Mouse (Mus musculus) adrenal gland, postnatal 10 days (tissue): ENCODE results near the gene Gm8677. TPM values are rescaled to one million over a fixed set of nuclear protein-coding genes. Genes with fewer than 3 reads are reported as not detected.
"Not testable (repeated sequence)": the region's sequence is repeated elsewhere in the genome, so short reads cannot be mapped to it uniquely, and the experiment has no call there.

ENCODE experiments used
- DNase-seq: peaks from one replicate; pipeline ENCODE4 v3.0.0; 2021; ENCODE audit warnings: mixed read lengths
- long read RNA-seq, 2 experiments: library from polyadenylated mRNA; stranded (forward); transcript quantifications; one replicate each; pipeline ENCODE4 v2.0.0; 2021
- total RNA-seq, 2 experiments: library from RNA; stranded (reverse); gene quantifications; 2 replicates each; pipeline ENCODE4 v1.2.3; 2021

The Gm8677 gene
- total RNA-seq: not detected
- long read RNA-seq, experiment 1: 0 reads
- long read RNA-seq, experiment 2: 0 reads

DNA sequence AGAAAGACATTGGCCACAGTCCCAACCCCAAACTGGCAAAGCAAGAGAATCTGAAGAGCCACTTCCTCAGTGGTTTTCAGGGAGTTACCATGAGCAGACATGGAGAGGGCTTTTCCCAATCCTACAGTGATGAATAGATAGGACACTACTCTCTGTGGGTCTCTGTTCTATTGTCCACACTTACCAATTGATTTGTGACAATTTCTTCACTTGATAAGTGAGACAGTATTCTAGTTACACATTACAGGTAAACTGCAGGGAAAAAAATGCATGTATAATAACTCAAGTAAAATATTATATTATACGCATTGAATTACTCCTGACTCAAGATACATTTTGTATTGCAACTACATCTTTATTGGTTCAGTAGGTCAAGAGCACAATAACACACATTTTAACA, at the start of gene Gm8677:
Gene Gm8677 (minus strand): TSS at position 101 of the 400 bp plus-strand sequence.
- DNase-seq: not testable (repeated sequence)

DNA sequence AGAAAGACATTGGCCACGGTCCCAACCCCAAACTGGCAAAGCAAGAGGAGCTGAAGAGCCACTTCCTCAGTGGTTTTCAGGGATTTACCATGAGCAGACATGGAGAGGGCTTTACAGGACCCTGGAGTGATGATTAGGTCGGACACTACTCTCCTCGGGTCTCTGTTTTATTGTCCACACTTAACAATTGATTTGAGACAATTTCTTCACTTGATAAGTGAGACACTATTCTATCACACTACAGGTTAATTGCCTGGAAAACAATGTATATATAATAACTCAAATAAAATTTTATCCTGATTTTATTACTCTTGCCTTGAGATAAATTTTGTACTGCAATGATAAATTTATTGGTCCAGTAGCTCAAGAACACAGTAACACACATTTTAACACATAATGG, 30.6 kb upstream of the Gm8677 start, which contains the start of gene Gm4201:
Gene Gm4201 (minus strand): TSS at position 101 of the 400 bp plus-strand sequence.
- not testable (repeated sequence) for DNase-seq

DNA sequence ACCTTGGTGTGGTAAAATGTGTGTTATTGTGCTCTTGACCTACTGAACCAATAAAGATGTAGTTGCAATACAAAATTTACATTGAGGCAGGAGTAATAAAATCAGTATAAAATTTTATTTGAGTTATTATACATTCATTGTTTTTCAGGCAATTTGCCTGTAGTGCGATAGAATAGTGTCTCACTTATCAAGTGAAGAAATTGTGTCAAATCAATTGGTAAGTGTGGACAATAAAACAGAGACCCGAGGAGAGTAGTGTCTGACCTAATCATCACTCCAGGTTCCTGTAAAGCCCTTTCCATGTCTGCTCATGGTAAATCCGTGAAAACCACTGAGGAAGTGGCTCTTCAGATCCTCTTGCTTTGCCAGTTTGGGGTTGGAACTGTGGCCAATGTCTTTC, 12.0 kb downstream of the Gm8677 start, which contains the start of gene Vmn1r152:
Gene Vmn1r152 (plus strand): TSS at position 301 of the 400 bp plus-strand sequence.
- not testable (repeated sequence) for DNase-seq

DNA sequence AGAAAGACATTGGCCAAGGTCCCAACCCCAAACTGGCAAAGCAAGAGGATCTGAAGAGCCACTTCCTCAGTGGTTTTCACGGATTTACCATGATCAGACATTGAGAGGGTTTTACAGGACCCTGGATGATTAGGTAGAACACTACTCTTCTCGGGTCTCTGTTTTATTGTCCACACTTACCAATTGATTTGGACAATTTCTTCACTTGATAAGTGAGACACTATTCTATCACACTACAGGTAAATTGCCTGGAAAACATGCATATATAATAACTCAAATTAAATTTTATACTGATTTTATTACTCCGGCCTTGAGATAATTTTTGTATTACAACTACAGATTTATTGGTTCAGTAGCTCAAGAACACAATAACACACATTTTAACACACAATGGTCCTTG, 35.1 kb downstream of the Gm8677 start, which contains the start of gene Vmn1r151:
Gene Vmn1r151 (minus strand): TSS at position 101 of the 400 bp plus-strand sequence.
- not testable (repeated sequence) for DNase-seq

Other genes with a start within 250 kb of the Gm8677 start
- not detected for gene Gm4187, start 205.2 kb downstream of the Gm8677 start, total RNA-seq
- not detected for gene Gm8660, start 163.8 kb downstream of the Gm8677 start, total RNA-seq
- not detected for gene Vmn1r148, start 121.3 kb downstream of the Gm8677 start, total RNA-seq
- gene Vmn1r149, start 96.7 kb downstream of the Gm8677 start, total RNA-seq: not detected
- not detected for gene Gm10665, start 70.8 kb downstream of the Gm8677 start, total RNA-seq
- gene Vmn1r151, start 35.2 kb downstream of the Gm8677 start, total RNA-seq: not detected
- gene Vmn1r152, start 11.9 kb downstream of the Gm8677 start, total RNA-seq: not detected
- gene Gm4201, start 30.5 kb upstream of the Gm8677 start, total RNA-seq: not detected
- gene Gm4565, start 53.2 kb upstream of the Gm8677 start, total RNA-seq: not detected
- not detected for gene Vmn1r155, start 123.1 kb upstream of the Gm8677 start, total RNA-seq
- gene Gm8693, start 157.4 kb upstream of the Gm8677 start, total RNA-seq: not detected
- not detected for gene Gm4567, start 184.8 kb upstream of the Gm8677 start, total RNA-seq
- gene Vmn1r157, start 226.8 kb upstream of the Gm8677 start, total RNA-seq: not detected